Mouse (Mus musculus): ENCODE data around the gene Fblim1.

DNA sequence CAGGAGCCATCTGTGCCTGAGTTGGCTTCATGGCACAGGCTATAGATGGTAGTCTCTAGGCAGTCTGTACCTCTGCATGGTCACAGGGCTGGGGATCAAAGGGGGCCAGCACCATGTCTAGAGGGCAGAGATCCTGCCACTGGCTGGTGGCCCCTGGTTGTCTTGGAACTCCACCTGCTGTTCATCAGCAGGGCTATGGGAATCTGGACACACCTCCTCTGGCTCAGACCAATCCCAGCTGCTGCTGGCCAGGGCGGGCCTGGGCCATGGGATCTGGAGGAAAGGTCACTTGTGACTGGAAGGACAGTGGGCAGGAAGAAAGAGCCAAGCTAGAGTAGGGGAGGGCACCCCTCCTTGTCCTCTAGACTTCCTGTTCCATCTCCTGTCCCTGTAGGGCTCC is 17.8 kb upstream of the Fblim1 start, which contains the start of gene Slc25a34:
- no peak for TF ChIP-seq CTCF (IDR thresholded peaks at IDR 0.05; ENCODE audit: extremely low read depth, insufficient read depth, low read length)
- TF ChIP-seq POLR2A (IDR thresholded peaks at IDR 0.05; ENCODE audit: extremely low read depth, insufficient read depth, low read length) = peak; percentile 50

Measured in cortical plate, adult 2 months (tissue).